Mouse (Mus musculus): ENCODE data around the gene Slc22a23.

The Slc22a23 gene

DNA sequence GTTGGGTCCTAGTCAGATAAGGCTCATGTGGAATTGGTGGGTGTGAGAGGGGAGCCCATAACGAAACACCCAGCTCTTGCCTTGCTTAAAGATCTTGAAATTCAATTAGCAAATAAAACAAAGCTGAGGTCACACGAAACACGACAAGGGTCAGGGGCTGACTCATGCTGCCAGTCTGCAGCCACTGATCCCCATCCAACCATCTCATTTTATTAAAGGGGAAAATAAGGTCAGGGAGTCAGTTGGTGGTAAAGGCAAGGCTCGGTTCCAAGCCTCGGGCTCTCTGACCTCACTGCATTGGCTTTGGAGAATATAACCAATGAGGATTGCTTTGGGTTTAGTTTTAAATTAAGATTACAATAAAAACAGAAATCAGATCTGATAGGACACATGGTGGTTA lies 110.5 kb downstream of the Slc22a23 start:
- peak; percentile 69 for DNase-seq (ENCODE audit: low read depth)

DNA sequence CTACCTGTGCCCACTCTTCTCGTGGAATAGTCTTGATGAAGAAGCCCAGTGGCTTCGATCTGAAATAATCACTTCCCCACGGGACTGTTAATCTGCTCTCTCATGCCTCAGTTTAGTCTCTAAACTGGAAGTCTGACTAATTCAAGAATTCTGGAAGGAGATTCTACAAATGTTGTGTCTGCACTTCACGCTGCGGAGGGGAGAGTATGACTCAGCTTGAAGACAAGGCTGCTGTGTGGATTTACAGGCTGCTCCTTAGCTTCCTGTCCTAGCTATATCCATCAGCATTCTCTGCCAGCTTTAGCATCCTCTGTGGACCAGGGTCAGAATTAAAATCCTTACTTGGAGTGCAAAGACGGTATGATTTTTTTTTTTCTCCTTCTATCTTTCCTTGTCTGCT lies 112.0 kb downstream of the Slc22a23 start:
- peak; percentile 62 for DNase-seq (ENCODE audit: low read depth)

DNA sequence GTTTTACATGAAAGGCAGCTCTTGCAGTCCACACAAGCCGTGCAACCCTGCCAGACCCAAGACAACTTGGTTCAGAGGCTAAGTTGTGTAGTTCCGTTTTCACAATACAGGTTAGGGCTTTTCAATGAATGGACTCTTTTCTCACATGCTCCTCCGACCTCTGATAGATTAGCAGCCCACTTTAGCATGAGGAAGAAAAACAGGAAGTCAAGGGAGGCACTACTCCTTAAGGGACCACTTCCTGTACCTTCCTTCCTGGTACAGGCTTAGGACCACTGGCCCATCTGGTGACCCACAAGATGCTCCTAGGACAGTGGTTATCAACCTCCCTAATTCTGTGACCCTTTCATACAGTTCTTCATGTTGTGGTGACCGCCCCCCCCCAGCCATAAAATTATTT lies 116.1 kb downstream of the Slc22a23 start:
- no peak for DNase-seq (ENCODE audit: low read depth)

DNA sequence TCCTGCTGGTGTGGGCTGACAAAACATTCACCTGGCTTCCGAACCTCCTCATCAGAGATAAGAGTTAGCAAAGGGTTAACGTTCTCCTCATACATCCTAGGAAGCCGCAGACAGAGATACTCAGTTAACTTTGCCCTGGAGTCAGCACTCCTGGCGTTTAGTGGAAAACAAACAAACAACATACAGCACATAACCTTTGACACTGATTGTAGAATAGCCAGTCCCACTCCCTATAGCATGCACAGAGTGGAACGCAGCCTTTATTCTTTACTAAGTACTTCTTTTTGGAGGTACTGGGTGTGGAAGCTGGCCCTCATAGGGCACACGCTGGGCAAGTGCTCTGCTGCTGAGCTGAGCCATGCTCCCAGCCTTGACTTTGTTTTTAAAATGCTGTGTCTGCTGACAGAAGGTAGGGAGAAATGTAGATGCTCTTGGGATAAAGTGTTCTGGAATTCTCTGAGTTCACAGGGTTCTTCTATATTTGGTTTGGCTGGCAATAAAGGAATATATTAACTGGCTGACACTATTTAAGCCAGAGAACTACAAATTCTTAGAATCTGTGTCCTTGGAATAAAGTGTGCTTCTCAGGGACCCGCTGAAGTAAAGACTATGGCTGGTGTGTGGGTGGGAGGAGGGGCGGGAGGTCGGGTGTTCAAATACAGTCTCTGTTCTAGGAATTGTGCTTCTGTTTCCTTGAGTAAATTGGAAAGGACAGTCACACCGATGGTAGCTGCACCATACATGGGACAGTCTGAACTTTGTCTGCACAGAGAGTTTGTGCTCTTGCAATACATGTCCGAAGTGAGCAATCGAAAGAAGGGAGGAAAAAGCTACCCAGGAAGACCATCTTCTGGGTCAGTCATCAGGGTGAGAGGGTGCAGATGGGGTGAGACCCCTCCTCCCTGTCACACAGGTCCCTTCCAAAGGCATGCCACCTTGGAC lies 117.0 kb downstream of the Slc22a23 start:
- DNase-seq (ENCODE audit: low read depth) = no peak

DNA sequence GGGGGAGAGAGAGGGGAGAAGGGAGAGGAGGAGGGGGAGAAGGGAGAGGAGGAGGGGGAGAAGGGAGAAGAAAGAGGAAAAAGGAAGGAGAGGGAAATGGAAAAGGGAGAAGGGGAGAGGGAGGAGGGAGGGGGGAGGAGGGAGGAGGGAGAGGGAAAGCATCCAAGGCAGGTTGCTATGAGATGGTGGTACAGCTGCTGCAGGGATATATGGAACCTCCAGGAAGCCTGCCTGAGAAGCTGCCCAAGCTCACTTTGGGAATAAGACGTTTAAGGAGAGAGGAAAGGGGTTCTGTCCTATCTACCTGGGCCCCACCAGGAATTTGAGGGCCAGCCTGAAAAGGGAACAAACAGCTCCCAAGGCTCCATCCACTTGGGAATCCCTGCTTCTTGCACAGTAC lies 118.0 kb downstream of the Slc22a23 start:
- DNase-seq (ENCODE audit: low read depth) = no peak

DNA sequence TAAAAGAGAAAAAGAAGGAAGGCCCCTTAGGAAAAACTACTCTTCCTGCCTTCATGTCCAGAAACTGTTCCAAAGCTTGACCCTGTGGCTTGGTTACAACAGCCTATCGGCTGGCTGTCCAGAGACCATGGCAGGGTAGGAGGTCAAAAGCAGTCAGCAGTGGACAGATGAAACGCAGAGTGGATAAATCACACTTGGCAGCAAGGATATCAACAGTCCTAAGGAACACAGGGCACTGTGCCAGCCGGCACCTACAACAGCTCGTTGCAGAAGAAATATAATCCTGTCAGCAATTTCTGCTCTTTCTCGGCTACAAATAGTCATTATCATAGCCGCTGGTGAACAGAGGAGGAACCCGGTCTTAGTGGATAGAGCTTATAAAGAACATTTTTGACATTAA lies 122.0 kb downstream of the Slc22a23 start:
- DNase-seq (ENCODE audit: low read depth) = peak; percentile 33

DNA sequence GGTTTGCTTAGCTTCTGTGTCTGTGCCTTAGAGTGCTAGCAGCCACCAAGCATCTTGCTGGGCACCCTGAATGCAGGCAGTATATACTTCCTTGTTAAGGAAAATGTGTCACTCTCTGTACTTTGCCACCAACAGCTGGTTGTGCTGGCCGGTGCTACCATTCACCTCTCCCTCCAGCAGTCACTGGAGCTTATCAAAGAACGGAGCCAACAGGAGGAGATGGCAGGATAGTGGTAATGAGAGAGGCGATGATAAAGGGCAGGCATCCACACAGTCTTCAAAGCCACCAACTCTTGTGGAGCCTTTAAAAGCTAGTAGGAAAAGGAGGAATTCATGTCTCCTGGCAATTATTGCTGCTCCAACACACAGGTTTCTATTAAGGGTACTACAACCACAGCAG lies 125.3 kb downstream of the Slc22a23 start:
- no peak for DNase-seq (ENCODE audit: low read depth)

DNA sequence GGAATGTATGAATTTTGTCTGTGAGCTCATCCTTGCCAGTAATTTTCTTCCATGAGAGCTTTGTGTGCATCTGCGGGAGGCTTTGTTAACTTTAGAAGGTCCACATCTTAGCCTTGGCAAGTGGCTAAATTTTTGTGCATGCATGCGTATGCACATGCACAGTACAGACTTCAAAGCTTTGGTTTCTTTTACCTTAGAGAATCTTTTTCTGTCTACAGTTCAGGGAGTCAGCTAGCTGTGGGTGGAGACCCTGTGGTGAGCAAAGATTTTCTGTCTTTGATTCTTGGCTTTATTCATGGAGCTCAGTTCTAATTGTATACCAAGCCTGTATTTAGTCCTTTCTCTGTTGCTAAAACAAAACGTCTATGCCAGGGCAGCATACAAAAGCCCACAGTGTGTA lies 126.2 kb downstream of the Slc22a23 start:
- DNase-seq (ENCODE audit: low read depth) = no peak

DNA sequence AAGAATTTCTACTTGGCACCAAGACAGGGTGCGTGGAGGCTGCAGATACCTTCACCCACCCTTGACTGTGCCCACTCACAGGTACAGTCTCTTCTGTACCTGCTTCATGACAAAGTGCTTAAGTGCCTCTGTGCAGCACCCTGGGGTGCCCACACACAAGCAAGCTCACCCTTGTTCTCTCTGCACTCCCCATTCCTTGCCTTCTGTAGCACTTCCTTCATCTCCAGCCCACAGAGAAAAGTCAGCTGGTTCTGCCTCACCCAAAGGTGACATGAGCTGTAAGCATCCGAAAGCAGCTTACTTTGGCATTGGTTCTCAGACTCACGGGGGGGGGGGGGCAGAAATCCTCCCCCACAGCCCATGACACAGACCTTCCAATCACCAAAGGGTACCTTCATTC lies 130.1 kb downstream of the Slc22a23 start:
- peak; percentile 15 for DNase-seq (ENCODE audit: low read depth)

DNA sequence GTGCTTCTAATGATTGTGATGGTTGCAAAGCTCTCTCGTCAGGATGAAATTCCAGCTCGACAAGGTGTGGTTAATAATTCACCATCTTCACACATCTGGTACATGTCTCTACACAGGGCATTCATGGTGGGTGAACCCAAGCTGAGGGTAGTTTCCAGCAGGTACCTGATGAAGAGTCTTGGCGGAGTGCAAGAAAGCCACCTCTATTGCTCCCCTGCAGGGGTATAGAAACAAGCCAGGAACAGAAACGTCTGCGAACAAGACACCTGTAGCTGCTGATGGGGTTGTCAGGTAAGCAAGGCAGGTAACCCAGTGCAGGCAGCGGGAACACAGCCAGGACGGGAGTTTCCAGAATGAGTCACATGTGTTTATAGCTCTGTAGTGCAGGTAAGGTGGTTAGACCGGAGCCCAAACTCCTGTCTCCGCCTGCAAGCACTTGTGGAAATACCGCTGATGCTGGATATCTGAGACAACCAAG lies 132.2 kb downstream of the Slc22a23 start:
- DNase-seq (ENCODE audit: low read depth) = no peak

DNA sequence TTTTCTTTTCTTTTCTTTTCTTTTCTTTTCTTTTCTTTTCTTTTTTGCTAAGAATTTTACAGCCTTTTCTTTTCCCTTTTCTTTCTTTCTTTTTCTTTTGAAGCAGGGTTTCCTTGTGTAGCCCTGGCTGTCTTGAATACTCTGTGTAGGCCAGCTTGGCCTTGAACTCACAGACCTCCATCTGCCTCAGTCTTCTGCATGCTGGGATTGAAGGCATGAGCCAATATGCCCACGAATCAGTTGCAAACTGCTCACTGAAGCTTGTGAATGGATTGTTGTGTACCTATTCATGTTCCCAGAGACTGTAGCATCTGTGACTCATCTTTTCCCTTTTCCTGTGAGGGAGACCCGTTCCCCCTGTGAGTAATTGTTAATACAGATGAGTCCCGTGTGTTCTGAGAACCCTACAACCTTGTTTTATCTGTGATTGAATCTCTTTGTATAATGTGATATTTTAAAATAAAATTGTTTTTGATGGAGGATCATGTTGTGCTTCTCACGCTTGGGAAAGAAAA lies 133.7 kb downstream of the Slc22a23 start:
- DNase-seq (ENCODE audit: low read depth) = peak; percentile 59

DNA sequence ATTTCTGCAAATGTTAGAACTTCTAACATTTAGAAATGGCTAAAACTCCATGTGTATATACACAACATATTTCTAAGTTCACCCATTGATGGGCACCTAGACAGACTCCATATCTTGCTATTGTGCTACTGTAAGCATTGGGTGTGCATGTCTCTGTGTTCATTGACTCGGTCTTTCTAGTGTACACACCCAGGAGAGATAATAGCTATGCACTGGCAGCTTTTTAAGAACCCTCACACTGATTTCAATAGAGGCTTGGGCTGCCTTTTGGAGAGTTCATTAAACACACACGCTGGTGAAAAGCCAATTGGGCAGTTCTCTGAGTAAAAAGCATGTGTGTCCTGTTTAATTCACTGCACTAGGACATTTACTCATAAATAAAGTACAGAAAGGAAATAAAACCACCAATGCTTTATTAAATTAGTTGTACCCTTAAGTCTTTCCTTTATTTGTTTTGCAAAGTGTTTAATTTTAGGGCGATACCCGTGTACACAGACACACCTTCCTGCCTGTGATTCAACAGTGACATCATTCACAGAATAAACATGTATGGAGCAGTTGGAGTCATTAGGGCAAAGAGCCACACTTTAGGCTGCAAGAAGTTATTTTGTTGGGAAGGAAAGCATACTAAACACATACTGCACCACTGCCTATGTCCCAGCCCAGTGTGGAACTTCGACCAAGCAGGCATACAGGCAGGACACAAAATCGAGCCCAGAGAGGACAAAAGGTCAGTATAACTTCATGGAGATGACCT lies 137.1 kb downstream of the Slc22a23 start:
- no peak for DNase-seq (ENCODE audit: low read depth)

DNA sequence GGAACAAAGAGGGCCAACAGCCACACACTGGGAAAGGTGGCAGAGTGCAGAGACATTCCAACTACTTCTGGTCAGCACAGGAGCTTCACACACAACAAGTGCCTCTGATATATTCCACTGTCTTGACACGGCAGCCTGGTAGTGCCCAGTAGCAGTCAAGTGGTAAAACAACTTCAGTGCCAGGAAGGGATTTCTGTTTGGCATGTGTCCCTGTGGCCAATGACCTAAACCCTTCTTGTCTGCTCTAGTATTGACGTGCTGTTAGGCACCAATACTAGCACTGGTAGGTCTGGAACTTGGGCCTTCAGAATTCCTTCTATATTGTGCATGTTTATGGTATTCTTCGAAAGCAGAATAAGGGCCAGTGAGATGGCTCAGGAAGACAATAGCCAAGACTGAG lies 139.8 kb downstream of the Slc22a23 start:
- no peak for DNase-seq (ENCODE audit: low read depth)

DNA sequence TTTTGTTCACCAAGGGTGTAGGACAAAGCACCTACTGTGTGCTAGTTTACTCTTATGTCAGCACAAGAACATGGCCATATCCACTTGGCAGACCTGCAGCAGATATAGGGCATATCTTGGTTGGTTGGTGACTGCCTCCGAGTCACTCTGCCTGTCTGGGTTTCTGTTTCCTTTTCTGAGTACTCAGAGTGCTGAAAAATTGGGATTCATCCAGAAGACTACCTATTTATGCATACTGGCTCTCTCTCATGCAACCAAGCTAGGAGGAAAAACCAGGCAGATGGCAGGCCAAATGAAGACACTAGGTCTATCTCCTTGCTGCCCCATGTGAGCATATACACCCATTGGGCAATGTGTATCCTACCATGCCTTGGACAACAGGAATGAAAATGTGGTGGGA lies 149.3 kb downstream of the Slc22a23 start:
- no peak for DNase-seq (ENCODE audit: low read depth)

DNA sequence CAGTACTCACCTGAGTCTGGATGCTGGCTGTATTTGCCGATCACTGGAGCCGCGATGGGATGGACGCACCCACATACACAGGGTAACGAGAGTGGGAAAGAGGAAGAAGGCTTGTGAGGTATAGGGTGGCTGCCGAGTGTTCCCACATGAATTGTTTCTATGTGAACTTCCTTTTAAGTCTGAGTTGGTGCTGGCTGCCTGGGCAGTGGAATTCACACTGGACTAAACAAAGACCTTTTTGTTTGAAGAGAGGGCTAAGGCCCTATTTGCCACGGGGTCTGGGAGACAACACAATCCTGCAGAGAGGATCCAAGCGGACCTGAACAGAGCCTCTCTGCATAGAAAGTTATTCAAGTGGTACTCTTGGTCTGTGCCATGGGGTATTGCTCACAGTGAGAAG lies 151.6 kb downstream of the Slc22a23 start:
- no peak for DNase-seq (ENCODE audit: low read depth)

DNA sequence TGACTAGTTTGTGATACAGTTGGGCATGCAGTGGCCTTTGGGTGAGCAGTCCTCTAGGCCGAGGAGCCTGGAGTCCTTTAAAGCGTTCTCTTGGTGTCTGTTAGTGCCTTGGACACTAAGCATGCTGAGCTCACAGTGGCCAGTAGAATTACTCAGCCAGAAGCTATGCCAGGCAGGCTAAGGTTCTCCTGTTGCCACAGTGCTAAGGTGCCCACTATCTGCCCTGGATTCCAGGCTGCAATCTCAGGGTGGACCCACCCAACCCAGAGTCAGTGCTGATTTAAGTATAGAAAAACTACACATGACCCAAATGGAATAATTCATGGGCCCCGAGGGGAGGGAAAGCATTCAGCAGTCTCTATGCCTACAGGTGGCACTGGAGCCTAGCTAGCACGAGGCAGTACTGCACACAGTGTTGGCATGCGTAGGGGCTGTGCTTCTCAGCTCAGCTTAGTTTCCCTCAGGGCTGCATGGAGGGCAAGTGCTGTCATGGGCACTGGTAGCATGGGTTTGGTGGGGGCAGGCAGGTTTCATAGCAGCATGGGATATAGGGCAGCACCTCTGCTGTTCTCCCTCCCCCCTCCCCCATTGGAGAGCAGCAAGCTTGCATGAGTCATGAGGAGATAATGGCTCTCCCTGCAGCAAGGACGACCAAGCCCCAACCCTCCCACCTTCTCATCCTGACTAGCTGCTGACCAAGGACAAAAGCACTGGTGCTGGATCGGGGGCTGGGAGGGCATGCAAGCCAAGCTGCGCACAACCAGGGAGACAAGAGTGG lies 152.4 kb downstream of the Slc22a23 start:
- DNase-seq (ENCODE audit: low read depth) = peak; percentile 56

DNA sequence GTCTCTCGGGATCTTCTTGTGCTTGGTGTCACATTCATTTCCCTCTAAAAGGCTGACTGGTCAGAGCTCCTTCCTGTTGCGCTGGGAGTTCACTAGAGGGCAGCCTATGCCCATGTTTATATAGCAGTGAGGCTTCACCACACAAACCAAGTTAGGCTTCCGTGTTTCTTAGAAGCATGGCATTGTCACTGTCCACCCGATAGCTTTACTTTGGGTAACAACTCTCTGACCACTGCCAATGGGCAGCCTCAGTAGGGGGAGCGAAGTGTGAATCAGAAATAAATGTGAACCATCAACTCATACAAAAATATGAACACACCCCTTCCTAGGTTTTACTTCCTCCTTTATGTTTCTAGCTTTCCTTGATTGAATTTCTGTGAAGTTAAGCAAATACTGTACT lies 157.4 kb downstream of the Slc22a23 start:
- DNase-seq (ENCODE audit: low read depth) = peak; percentile 83

DNA sequence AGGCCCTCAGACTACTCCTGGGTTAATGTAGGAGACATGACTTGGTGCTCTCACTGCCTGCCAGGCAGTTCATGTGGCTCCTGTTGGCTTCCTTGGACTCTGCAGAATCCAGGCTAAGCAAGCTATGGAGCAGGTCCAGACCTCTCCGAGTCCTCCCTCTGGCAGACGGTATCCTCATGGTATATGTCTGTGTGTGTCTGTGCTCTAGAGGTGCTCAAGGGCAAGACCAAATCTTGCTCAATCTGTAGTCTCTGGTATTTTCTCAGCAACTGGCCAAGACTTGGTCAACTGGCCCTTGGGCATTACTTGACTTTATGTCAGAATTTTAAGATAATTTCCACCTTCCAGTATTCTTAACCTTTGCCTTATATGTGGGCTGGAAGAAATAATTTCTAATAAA lies 159.6 kb downstream of the Slc22a23 start:
- no peak for DNase-seq (ENCODE audit: low read depth)

DNA sequence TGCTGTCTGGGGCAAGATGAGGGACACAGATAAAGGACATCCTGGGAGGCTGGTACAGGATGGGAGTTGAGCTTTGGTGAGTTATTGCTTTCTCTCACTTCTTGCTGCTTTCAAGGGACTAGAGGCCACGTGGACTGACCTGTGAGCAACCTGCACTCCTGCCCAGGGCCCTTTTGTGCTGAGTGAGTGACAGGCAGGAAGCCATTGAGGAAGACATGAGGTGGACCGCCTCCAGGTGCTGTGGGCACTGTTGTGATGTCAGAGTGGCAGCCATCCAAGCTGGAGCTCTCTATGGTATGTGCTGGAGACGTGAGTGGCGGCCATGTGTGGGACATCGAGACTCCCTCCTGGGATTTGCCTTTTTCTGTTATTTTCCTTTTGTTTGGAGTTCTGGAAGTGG lies 163.4 kb downstream of the Slc22a23 start:
- DNase-seq (ENCODE audit: low read depth) = no peak

DNA sequence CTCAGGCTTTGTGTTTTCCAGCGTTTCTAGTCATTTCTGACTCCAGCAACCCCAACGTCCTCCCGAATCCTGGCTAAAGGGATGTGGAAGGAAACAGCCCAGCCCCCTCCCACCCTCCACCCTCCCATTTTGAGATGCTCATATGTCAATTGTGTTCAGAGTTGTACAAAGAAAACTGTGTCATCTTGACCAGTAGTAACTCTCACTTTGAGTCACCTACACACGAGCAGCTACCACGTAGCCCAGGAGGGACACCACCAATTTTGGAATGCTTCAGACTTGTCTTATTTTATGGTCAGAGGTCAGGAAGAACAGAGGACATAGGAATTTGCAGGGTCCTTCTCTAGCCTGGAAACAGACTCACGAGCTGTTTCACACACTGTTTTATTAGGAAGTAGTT lies 171.0 kb downstream of the Slc22a23 start:
- DNase-seq (ENCODE audit: low read depth) = no peak

DNA sequence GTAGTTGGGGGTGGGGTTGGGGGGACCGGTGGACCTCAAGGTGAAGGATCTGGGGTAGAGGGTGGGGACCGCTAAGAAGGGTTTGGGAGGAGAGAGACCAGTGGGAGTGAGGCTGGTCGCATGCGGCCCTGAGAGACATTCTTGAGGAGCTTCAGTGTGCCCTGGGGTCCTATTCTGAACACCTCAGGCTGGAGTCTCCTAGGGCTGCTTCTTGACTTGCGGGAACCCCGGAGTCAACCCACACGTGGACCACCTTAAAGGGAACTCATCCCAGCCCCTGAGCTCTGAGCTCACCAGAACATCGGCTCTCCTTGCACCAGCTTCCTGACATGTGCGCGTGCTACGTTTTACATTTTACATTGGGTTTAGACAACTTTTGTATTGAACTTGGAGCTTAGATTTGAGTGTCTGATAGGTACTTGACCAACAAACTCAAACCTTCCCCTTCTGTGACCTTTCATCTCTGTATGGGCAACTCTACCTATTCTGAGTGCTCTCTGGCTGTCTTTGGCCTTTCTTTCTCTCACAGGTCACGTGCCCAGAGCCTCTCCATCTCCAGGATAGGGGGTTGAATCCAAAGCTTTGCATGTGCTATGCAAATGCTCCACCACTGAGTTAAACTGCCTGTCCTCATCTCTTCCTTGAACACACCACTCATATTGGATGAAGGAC lies 181.5 kb downstream of the Slc22a23 start:
- DNase-seq (ENCODE audit: low read depth) = no peak
